Mouse (Mus musculus) hindbrain, embryonic 11.5 days (tissue): ENCODE measurements at regions not wholly inside any gene's neighbourhood (a gene's known extent, or its start where the extent isn't known, plus 50 kb on each side); places are given as distances from the start of the nearest gene placed in this dataset.

Experiments used
- ATAC-seq: fragments of 200-750 bp; cut with Nextera tagmentation; 2 replicates; pipeline ENCODE4 v1.8.0; 2017; ENCODE audit warnings: mild to moderate bottlenecking, moderate TSS enrichment, moderate library complexity; ENCODE audit not compliant: low FRiP score
- DNase-seq: peaks from one replicate; pipeline ENCODE4 v3.0.0-alpha.2; 2015; ENCODE audit warnings: low spot score
- H3K27ac ChIP-seq: fragments of 300-500 bp; sonication (generic); 2 replicates; pipeline ENCODE4 v1.5.1; 2014; ENCODE audit warnings: mild to moderate bottlenecking, low read depth, low read length
- H3K27me3 ChIP-seq: fragments of 300-500 bp; sonication (generic); 2 replicates; pipeline ENCODE4 v1.6.1; 2014; ENCODE audit warnings: mild to moderate bottlenecking, low read length, moderate library complexity, mixed read lengths; ENCODE audit not compliant: control insufficient read depth, insufficient read depth
- H3K36me3 ChIP-seq: fragments of 300-500 bp; sonication (generic); 2 replicates; pipeline ENCODE4 v1.6.1; 2014; ENCODE audit warnings: mild to moderate bottlenecking, low read length, moderate library complexity, mixed read lengths; ENCODE audit not compliant: control insufficient read depth, insufficient read depth
- H3K4me1 ChIP-seq: fragments of 300-500 bp; sonication (generic); replicated peaks from 2 replicates; pipeline ENCODE4 v1.6.1; 2014; ENCODE audit warnings: low read length, mixed read lengths; ENCODE audit not compliant: control insufficient read depth, insufficient read depth
- H3K4me2 ChIP-seq: fragments of 300-500 bp; sonication (generic); replicated peaks from 2 replicates; pipeline ENCODE4 v1.6.1; 2014; ENCODE audit warnings: mild to moderate bottlenecking, low read depth, low read length
- H3K4me3 ChIP-seq: fragments of 300-500 bp; sonication (generic); 2 replicates; pipeline ENCODE4 v1.5.1; 2014; ENCODE audit warnings: low read depth, low read length
- H3K9ac ChIP-seq: fragments of 300-500 bp; sonication (generic); 2 replicates; pipeline ENCODE4 v1.6.1; 2014; ENCODE audit warnings: low read depth, low read length
- H3K9me3 ChIP-seq: fragments of 300-500 bp; sonication (generic); 2 replicates; pipeline ENCODE4 v1.6.1; 2016; ENCODE audit warnings: low read length; ENCODE audit not compliant: control insufficient read depth
- whole genome bisulfite sequencing: fragments of 180-500 bp; shearing (Covaris S2); extraction: QIAGEN DNeasy Blood & Tissue Kit; methylation state at CpG from one replicate; pipeline ENCODE4 v1.1.7; 2014; 5-methylcytosine and 5-hydroxymethylcytosine counted together

DNA sequence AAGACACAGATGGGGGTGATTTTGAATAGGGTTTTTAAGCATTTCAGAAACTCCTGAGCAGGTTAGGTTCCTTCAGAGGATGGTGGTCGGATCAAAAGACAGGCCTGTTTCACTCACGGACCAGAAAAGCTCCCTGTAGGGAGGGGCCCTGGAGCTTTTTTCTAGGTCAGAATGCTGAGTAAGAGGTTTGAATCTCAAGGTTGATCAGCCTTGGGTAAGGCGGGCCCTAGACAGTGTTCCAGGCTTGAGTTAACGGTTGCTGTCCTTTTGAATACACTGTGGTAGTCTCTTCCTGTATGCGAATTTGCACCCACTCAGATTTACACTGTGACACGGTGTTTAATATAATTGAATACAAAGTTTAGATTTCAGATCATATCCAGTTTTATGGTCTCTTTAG lies 75.2 kb upstream of the 1700020N01Rik start:
- DNase-seq = no peak
- Histone ChIP-seq H3K4me3 (no peak overlapping the region), H3K27me3 (no peaks in the 10 kb centered on the region), H3K4me1 (no peaks in the 10 kb centered on the region), H3K36me3 (no peaks in the 10 kb centered on the region), H3K9me3 (no peaks in the 10 kb centered on the region), H3K4me2 (no peak overlapping the region), H3K27ac (no peak overlapping the region), H3K9ac (no peak overlapping the region)
- ATAC-seq = no peak
- WGBS = 87% methylated on average over 6 of the region's 6 CpGs

GRCm38 (mm10) chr10:21520854-21521253 lies 72.1 kb upstream of the 1700020N01Rik start:
- no peak overlapping the region for H3K4me2 ChIP-seq
- no peaks in the 10 kb centered on the region for H3K4me1 ChIP-seq
- no peak overlapping the region for H3K27ac ChIP-seq
- DNase-seq (no peak), ATAC-seq (no peak)
- H3K9me3 ChIP-seq = no peaks in the 10 kb centered on the region
- H3K36me3 ChIP-seq = no peaks in the 10 kb centered on the region
- H3K27me3 ChIP-seq = no peaks in the 10 kb centered on the region
- no peak overlapping the region for H3K4me3 ChIP-seq
- WGBS = 82% methylated on average over 9 of the region's 9 CpGs
- H3K9ac ChIP-seq = no peak overlapping the region

GRCm38 (mm10) chr10:21525555-21525954 lies 67.4 kb upstream of the 1700020N01Rik start:
- Histone ChIP-seq H3K9ac (no peak overlapping the region), H3K4me1 (no peaks in the 10 kb centered on the region), H3K4me3 (no peak overlapping the region), H3K27ac (no peak overlapping the region), H3K27me3 (no peaks in the 10 kb centered on the region), H3K36me3 (no peaks in the 10 kb centered on the region), H3K9me3 (no peaks in the 10 kb centered on the region), H3K4me2 (no peak overlapping the region)
- DNase-seq (no peak), ATAC-seq (no peak)
- WGBS = 55% methylated on average over 2 of the region's 2 CpGs

GRCm38 (mm10) chr10:21528396-21528795 lies 64.5 kb upstream of the 1700020N01Rik start:
- Histone ChIP-seq H3K27ac (no peak overlapping the region), H3K4me2 (no peak overlapping the region), H3K9me3 (no peaks in the 10 kb centered on the region), H3K9ac (no peak overlapping the region), H3K36me3 (no peaks in the 10 kb centered on the region), H3K27me3 (no peaks in the 10 kb centered on the region), H3K4me1 (no peaks in the 10 kb centered on the region), H3K4me3 (no peak overlapping the region)
- WGBS = 93% methylated on average over 3 of the region's 3 CpGs
- DNase-seq (no peak), ATAC-seq (no peak)

- H3K9me3 ChIP-seq = no peaks in the 10 kb centered on the region
- H3K4me3 ChIP-seq = no peak overlapping the region
- no peaks in the 10 kb centered on the region for H3K36me3 ChIP-seq
- no peaks in the 10 kb centered on the region for H3K4me1 ChIP-seq
- no peak overlapping the region for H3K9ac ChIP-seq
- no peaks in the 10 kb centered on the region for H3K27me3 ChIP-seq
- ATAC-seq = no peak
- H3K27ac ChIP-seq = no peak overlapping the region
- DNase-seq = no peak
- no peak overlapping the region for H3K4me2 ChIP-seq
- WGBS = 79% methylated on average over 10 of the region's 10 CpGs
These were observed 63.7 kb upstream of the 1700020N01Rik start for GRCm38 (mm10) chr10:21529098-21529749.

DNA sequence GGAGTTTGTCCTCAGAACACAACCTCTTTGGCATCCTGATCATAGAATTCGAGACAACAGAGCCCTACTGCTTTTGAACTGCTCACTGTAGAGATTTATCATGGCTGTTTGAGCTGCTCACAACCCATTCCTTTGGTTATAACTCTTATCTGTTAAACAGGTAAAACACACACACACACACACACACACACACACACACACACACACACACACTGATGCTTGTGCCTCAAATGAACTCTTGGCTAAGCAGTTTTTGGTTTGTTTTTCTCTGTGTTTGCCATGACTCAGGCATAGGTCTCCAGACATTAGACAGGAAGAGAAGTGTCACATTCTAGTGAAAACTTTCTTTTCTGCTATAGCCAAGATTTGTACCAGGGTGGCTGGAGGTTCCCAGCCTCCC lies 60.8 kb upstream of the 1700020N01Rik start:
- no peak overlapping the region for H3K27ac ChIP-seq
- no peaks in the 10 kb centered on the region for H3K9me3 ChIP-seq
- H3K9ac ChIP-seq = no peak overlapping the region
- no peak overlapping the region for H3K4me3 ChIP-seq
- H3K4me1 ChIP-seq = no peaks in the 10 kb centered on the region
- DNase-seq = no peak
- no peaks in the 10 kb centered on the region for H3K36me3 ChIP-seq
- WGBS = 76% methylated on average over 1 of the region's 1 CpGs
- no peak for ATAC-seq
- H3K27me3 ChIP-seq = no peaks in the 10 kb centered on the region
- H3K4me2 ChIP-seq = no peak overlapping the region

DNA sequence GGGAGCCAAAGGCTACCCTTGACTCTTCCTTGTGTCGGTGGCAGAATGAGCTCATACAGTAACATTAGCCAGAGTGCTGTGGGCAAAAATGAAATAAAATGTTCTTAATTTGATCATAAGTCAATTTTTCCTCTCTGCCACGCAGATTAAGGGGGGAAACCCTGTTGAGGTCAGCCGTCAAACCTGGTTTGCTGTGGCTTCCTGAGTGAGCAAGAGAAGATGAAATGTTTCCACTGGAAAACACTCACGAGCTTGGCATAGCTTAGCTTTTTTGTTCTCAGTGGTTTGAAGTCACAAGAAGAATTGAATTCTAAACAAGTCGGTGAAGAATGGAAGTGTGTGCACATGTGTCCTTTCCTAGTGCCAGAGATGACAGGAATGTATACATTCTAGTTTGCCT lies 57.3 kb upstream of the 1700020N01Rik start:
- ATAC-seq = no peak
- WGBS = 81% methylated on average over 5 of the region's 5 CpGs
- no peak for DNase-seq
- Histone ChIP-seq H3K27ac (no peak overlapping the region), H3K36me3 (no peaks in the 10 kb centered on the region), H3K9ac (no peak overlapping the region), H3K4me3 (no peak overlapping the region), H3K4me2 (no peak overlapping the region), H3K27me3 (no peaks in the 10 kb centered on the region), H3K9me3 (no peaks in the 10 kb centered on the region), H3K4me1 (no peaks in the 10 kb centered on the region)

GRCm38 (mm10) chr10:21538481-21538880 lies 54.5 kb upstream of the 1700020N01Rik start:
- no peaks in the 10 kb centered on the region for H3K4me1 ChIP-seq
- 72% methylated on average over 6 of the region's 6 CpGs for WGBS
- H3K4me2 ChIP-seq = no peak overlapping the region
- no peaks in the 10 kb centered on the region for H3K9me3 ChIP-seq
- no peaks in the 10 kb centered on the region for H3K27me3 ChIP-seq
- no peak for ATAC-seq
- no peak for DNase-seq
- H3K9ac ChIP-seq = no peak overlapping the region
- H3K4me3 ChIP-seq = no peak overlapping the region
- H3K27ac ChIP-seq = no peak overlapping the region
- no peaks in the 10 kb centered on the region for H3K36me3 ChIP-seq
